Mouse (Mus musculus): ENCODE results near the gene Bmp2.

DNA sequence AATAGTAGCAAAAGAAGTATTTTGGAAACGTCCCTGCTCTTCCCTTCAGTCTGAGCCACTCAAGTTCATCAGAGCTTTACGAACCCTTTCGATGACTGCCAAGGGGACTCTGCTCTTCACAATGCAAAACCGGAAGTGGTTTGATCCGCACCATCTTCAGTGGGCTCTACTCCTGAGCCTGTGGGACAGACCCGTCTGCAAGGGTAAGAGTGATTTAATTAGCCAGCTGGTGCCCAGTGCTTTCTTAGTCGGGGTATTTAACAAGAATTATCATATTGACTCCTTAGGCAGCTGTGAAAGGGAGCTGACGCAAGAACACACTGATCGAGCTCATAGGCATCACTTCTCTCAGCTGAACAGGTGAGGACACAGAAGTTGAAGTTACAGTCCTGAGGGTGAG lies 16.5 kb upstream of the Bmp2 start:
- no peak for TF ChIP-seq CTCF (IDR thresholded peaks at IDR 0.05; ENCODE audit: low read depth)
- TF ChIP-seq EP300 (IDR thresholded peaks at IDR 0.05; ENCODE audit: low read depth), result no peak
